Comparison of ENCODE assay signal across 32 mouse cellular contexts in genomic region chr2:138531160-138531967, GRCm38 (mm10).
A peak's percentile ranks its signal among the peaks of the same experiment; 100 is the strongest.
DNase-seq lines count a peak whose midpoint lies in the region; ATAC-seq lines count a peak whose summit lies in the region.
"Had no signal": no experiment of that assay in that cellular context is flagged by ENCODE, and none has a peak within 500 bp of the region (broad histone marks: within the 10 kb centered on the region; RNA-seq: fewer than 3 reads in every experiment).

No protein-coding gene starts in this region.

- no peaks in the 10 kb centered on the region for H3K4me1 ChIP-seq in hindbrain, embryonic 11.5 days (replicated peaks; ENCODE audit: control insufficient read depth, insufficient read depth, low read length)
- no peaks in the 10 kb centered on the region for H3K4me1 ChIP-seq in hindbrain, embryonic 14.5 days (replicated peaks; ENCODE audit: control insufficient read depth, insufficient read depth, low read length)
- peaks cover 9% of the 10 kb centered on the region; the same call in 1 of the 2 replicates for H3K4me1 ChIP-seq in midbrain, embryonic 13.5 days (replicated peaks)
- no peaks in the 10 kb centered on the region for H3K4me1 ChIP-seq in midbrain, embryonic 15.5 days
- no peaks in the 10 kb centered on the region for H3K4me1 ChIP-seq in forebrain, embryonic 14.5 days (ENCODE audit: control insufficient read depth, insufficient read depth, low read length)
- H3K4me1 ChIP-seq: hindbrain, embryonic 13.5 days; limb, embryonic 15.5 days; liver, embryonic 13.5 days; megakaryocyte, embryonic 14.5 days; neural tube, embryonic 12.5 days had no signal

- DNase-seq in embryo, embryonic 11 days = peak; percentile 5
- DNase-seq in embryo, embryonic 9.5 days (ENCODE audit: extremely low spot score) = no peak
- DNase-seq in hindbrain, embryonic 11.5 days (ENCODE audit: low spot score) = peak; percentile 10
- DNase-seq in hindbrain, embryonic 14.5 days (ENCODE audit: low spot score) = no peak
- peak; percentile 14 for DNase-seq in forebrain, embryonic 14.5 days (ENCODE audit: low spot score)
- no peak for DNase-seq in gastrocnemius, postnatal 14 days
- DNase-seq: adrenal gland, adult 8-10 months; cerebellum, adult 9-10 months; cerebellum, postnatal 36 days; gastrocnemius, adult 2 months; heart, postnatal 14 days; kidney, adult 11 months; kidney, postnatal 14 days; layer of hippocampus, adult 9-11 months; liver, embryonic 13.5 days; lung, adult 18-20 months; lung, postnatal 4 days; right cerebral cortex, postnatal 4 days; thymus, adult 2 months; thymus, postnatal 36 days had no signal

- ATAC-seq in hindbrain, embryonic 11.5 days (ENCODE audit: low FRiP score) = peak; percentile 63
- no peak for ATAC-seq in hindbrain, embryonic 14.5 days (ENCODE audit: low FRiP score)
- peak; percentile 40; the same call in 1 of the 2 replicates for ATAC-seq in midbrain, embryonic 13.5 days
- no peak for ATAC-seq in midbrain, embryonic 15.5 days (replicated peaks)
- peak; percentile 44; the same call in 1 of the 2 replicates for ATAC-seq in forebrain, embryonic 14.5 days
- ATAC-seq: inflammation-experienced regulatory T-cells, adult 6 months; lung, postnatal 0 days had no signal

- H3K27ac ChIP-seq in hindbrain, embryonic 11.5 days (ENCODE audit: low read depth, low read length) = no peak overlapping the region
- no peak overlapping the region for H3K27ac ChIP-seq in hindbrain, embryonic 14.5 days
- H3K27ac ChIP-seq in midbrain, embryonic 13.5 days = no peak overlapping the region
- H3K27ac ChIP-seq in midbrain, embryonic 15.5 days = no peak overlapping the region
- H3K27ac ChIP-seq in forebrain, embryonic 14.5 days (ENCODE audit: low read depth, low read length) = no peak overlapping the region
- H3K27ac ChIP-seq: embryonic facial prominence, embryonic 13.5 days; gastrocnemius, adult 2 months; hindbrain, embryonic 13.5 days; limb, embryonic 10.5 days; limb, embryonic 15.5 days; liver, embryonic 13.5 days; neural tube, embryonic 12.5 days; stomach, postnatal 0 days had no signal

- WGBS in hindbrain, embryonic 11.5 days = 67% methylated on average over 5 of the region's 5 CpGs
- WGBS in hindbrain, embryonic 14.5 days = 40% methylated on average over 5 of the region's 5 CpGs
- 27% methylated on average over 5 of the region's 5 CpGs for WGBS in midbrain, embryonic 13.5 days
- WGBS in midbrain, embryonic 15.5 days = 22% methylated on average over 5 of the region's 5 CpGs
- 5% methylated on average over 5 of the region's 5 CpGs for WGBS in forebrain, embryonic 14.5 days

- H3K9me3 ChIP-seq in hindbrain, embryonic 11.5 days (ENCODE audit: control insufficient read depth, low read length) = no peaks in the 10 kb centered on the region
- no peaks in the 10 kb centered on the region for H3K9me3 ChIP-seq in hindbrain, embryonic 14.5 days (ENCODE audit: control insufficient read depth, low read length)
- no peaks in the 10 kb centered on the region for H3K9me3 ChIP-seq in midbrain, embryonic 13.5 days
- no peaks in the 10 kb centered on the region for H3K9me3 ChIP-seq in midbrain, embryonic 15.5 days
- no peaks in the 10 kb centered on the region for H3K9me3 ChIP-seq in forebrain, embryonic 14.5 days (replicated peaks; ENCODE audit: control insufficient read depth, low read length)
- H3K9me3 ChIP-seq: embryonic facial prominence, embryonic 13.5 days; hindbrain, embryonic 13.5 days; limb, embryonic 10.5 days; limb, embryonic 15.5 days; liver, embryonic 13.5 days; neural tube, embryonic 12.5 days had no signal

- no peak overlapping the region for H3K9ac ChIP-seq in hindbrain, embryonic 11.5 days (ENCODE audit: low read depth, low read length)
- H3K9ac ChIP-seq in hindbrain, embryonic 14.5 days = no peak overlapping the region
- H3K9ac ChIP-seq in midbrain, embryonic 13.5 days (replicated peaks) = no peak overlapping the region
- no peak overlapping the region for H3K9ac ChIP-seq in midbrain, embryonic 15.5 days
- H3K9ac ChIP-seq in forebrain, embryonic 14.5 days (ENCODE audit: low read length) = no peak overlapping the region
- H3K9ac ChIP-seq: embryonic facial prominence, embryonic 13.5 days; hindbrain, embryonic 13.5 days; limb, embryonic 15.5 days; liver, embryonic 13.5 days; neural tube, embryonic 12.5 days had no signal

- no peaks in the 10 kb centered on the region for H3K27me3 ChIP-seq in hindbrain, embryonic 11.5 days (ENCODE audit: control insufficient read depth, insufficient read depth, low read length)
- no peaks in the 10 kb centered on the region for H3K27me3 ChIP-seq in hindbrain, embryonic 14.5 days (ENCODE audit: control insufficient read depth, insufficient read depth, low read length)
- no peaks in the 10 kb centered on the region for H3K27me3 ChIP-seq in midbrain, embryonic 13.5 days
- no peaks in the 10 kb centered on the region for H3K27me3 ChIP-seq in midbrain, embryonic 15.5 days (replicated peaks)
- H3K27me3 ChIP-seq in forebrain, embryonic 14.5 days (replicated peaks; ENCODE audit: control insufficient read depth, insufficient read depth, low read length) = no peaks in the 10 kb centered on the region
- H3K27me3 ChIP-seq: embryonic facial prominence, embryonic 13.5 days; hindbrain, embryonic 13.5 days; limb, embryonic 15.5 days; liver, embryonic 13.5 days; megakaryocyte, embryonic 14.5 days; neural tube, embryonic 12.5 days had no signal

- intact Hi-C loops in gastrocnemius, postnatal 14 days (cut with DNase I; ENCODE audit: low total_unique reads) = no loop called here

- H3K4me3 ChIP-seq in hindbrain, embryonic 11.5 days (ENCODE audit: low read depth, low read length) = no peak overlapping the region
- no peak overlapping the region for H3K4me3 ChIP-seq in hindbrain, embryonic 14.5 days (replicated peaks; ENCODE audit: low read length)
- no peak overlapping the region for H3K4me3 ChIP-seq in midbrain, embryonic 13.5 days (replicated peaks)
- H3K4me3 ChIP-seq in midbrain, embryonic 15.5 days = no peak overlapping the region
- no peak overlapping the region for H3K4me3 ChIP-seq in forebrain, embryonic 14.5 days (ENCODE audit: low read depth, low read length)
- H3K4me3 ChIP-seq: embryonic facial prominence, embryonic 13.5 days; gastrocnemius, adult 2 months; hindbrain, embryonic 13.5 days; limb, embryonic 10.5 days; limb, embryonic 15.5 days; liver, embryonic 13.5 days; megakaryocyte, embryonic 14.5 days; neural tube, embryonic 12.5 days had no signal

- no peaks in the 10 kb centered on the region for H3K36me3 ChIP-seq in hindbrain, embryonic 11.5 days (ENCODE audit: control insufficient read depth, insufficient read depth, low read length)
- H3K36me3 ChIP-seq in hindbrain, embryonic 14.5 days (replicated peaks; ENCODE audit: control insufficient read depth, insufficient read depth) = no peaks in the 10 kb centered on the region
- H3K36me3 ChIP-seq in midbrain, embryonic 13.5 days = no peaks in the 10 kb centered on the region
- no peaks in the 10 kb centered on the region for H3K36me3 ChIP-seq in midbrain, embryonic 15.5 days (replicated peaks)
- no peaks in the 10 kb centered on the region for H3K36me3 ChIP-seq in forebrain, embryonic 14.5 days (ENCODE audit: control insufficient read depth, insufficient read depth, low read length)
- H3K36me3 ChIP-seq: embryonic facial prominence, embryonic 13.5 days; G1E; hindbrain, embryonic 13.5 days; limb, embryonic 10.5 days; limb, embryonic 15.5 days; liver, embryonic 13.5 days; neural tube, embryonic 12.5 days had no signal

- no peak overlapping the region for H3K4me2 ChIP-seq in hindbrain, embryonic 11.5 days (replicated peaks; ENCODE audit: low read depth, low read length)
- H3K4me2 ChIP-seq in hindbrain, embryonic 14.5 days (replicated peaks) = no peak overlapping the region
- H3K4me2 ChIP-seq in midbrain, embryonic 13.5 days (replicated peaks) = no peak overlapping the region
- H3K4me2 ChIP-seq in midbrain, embryonic 15.5 days = no peak overlapping the region
- H3K4me2 ChIP-seq in forebrain, embryonic 14.5 days (ENCODE audit: low read length) = no peak overlapping the region
- H3K4me2 ChIP-seq: embryonic facial prominence, embryonic 13.5 days; hindbrain, embryonic 13.5 days; limb, embryonic 15.5 days; liver, embryonic 13.5 days; neural tube, embryonic 12.5 days had no signal

Comparison
In these comparisons a context has a peak if more than half of its experiments do, and no peak if none do; other contexts are left out.
1. DNase-seq: peak in embryo, embryonic 11 days (single experiment), hindbrain, embryonic 11.5 days (single experiment) and forebrain, embryonic 14.5 days (single experiment); none in embryo, embryonic 9.5 days (single experiment), hindbrain, embryonic 14.5 days (single experiment) and gastrocnemius, postnatal 14 days (single experiment).
2. ATAC-seq: peak in hindbrain, embryonic 11.5 days (single experiment), midbrain, embryonic 13.5 days (single experiment) and forebrain, embryonic 14.5 days (single experiment); none in hindbrain, embryonic 14.5 days (single experiment) and midbrain, embryonic 15.5 days (single experiment).